Mouse (Mus musculus) brain, embryonic 14.5 days (tissue): ENCODE results near the gene Mtpn. TPM values are rescaled to one million over a fixed set of nuclear protein-coding genes. Genes with fewer than 3 reads are reported as not detected.
A peak's percentile ranks its signal among the peaks of the same experiment; 100 is the strongest.

ENCODE experiments used
- DNase-seq: peaks from one replicate; pipeline ENCODE4 v3.0.0-alpha.2; 2011; ENCODE audit warnings: low read depth
- CTCF ChIP-seq: fragments of 200-500 bp; IDR thresholded peaks from 2 replicates; pipeline ENCODE4 v1.5.1; 2012; ENCODE audit warnings: inconsistent platforms, mild to moderate bottlenecking, moderate library complexity, borderline replicate concordance; ENCODE audit not compliant: insufficient read depth, insufficient read length; ENCODE audit errors: extremely low read depth
- POLR2A ChIP-seq: fragments of 200-500 bp; IDR thresholded peaks from 2 replicates; pipeline ENCODE4 v1.6.1; 2012; ENCODE audit warnings: mild to moderate bottlenecking, inconsistent platforms, borderline replicate concordance; ENCODE audit not compliant: poor library complexity, insufficient read depth, insufficient read length, severe bottlenecking; ENCODE audit errors: extremely low read depth
- polyA plus RNA-seq: library from polyadenylated mRNA; depleted of rRNA; stranded (reverse); fragments of >200 nt; gene quantifications from 2 replicates; pipeline ENCODE4 v1.2.3, GENCODE M21; 2012; rRNA removed

The Mtpn gene
- polyA plus RNA-seq, 1 experiment, result 101 TPM

- no peak for TF ChIP-seq CTCF
- no peak for TF ChIP-seq POLR2A
- no peak for DNase-seq
These were observed 36.8 kb downstream of the Mtpn start for GRCm38 (mm10) chr6:35502904-35503303.

GRCm38 (mm10) chr6:35499978-35500667 is 39.6 kb downstream of the Mtpn start:
- DNase-seq, result no peak
- no peak for TF ChIP-seq POLR2A
- no peak for TF ChIP-seq CTCF

- no peak for DNase-seq
- TF ChIP-seq CTCF, result no peak
- no peak for TF ChIP-seq POLR2A
These were observed 42.3 kb downstream of the Mtpn start for GRCm38 (mm10) chr6:35497406-35497805.

GRCm38 (mm10) chr6:35493851-35494250 is 45.8 kb downstream of the Mtpn start:
- DNase-seq, result no peak
- no peak for TF ChIP-seq CTCF
- TF ChIP-seq POLR2A, result no peak

GRCm38 (mm10) chr6:35479651-35480335 is 59.9 kb downstream of the Mtpn start:
- TF ChIP-seq CTCF (no peak), POLR2A (no peak)
- DNase-seq, result peak; percentile 83

GRCm38 (mm10) chr6:35476830-35477229 is 62.9 kb downstream of the Mtpn start:
- TF ChIP-seq CTCF (no peak), POLR2A (no peak)
- DNase-seq, result no peak

GRCm38 (mm10) chr6:35463450-35464395 is 76.0 kb downstream of the Mtpn start:
- no peak for TF ChIP-seq CTCF
- no peak for TF ChIP-seq POLR2A
- DNase-seq, result peak; percentile 49

GRCm38 (mm10) chr6:35462484-35462883 is 77.2 kb downstream of the Mtpn start:
- no peak for DNase-seq
- TF ChIP-seq POLR2A (no peak), CTCF (no peak)

Other genes with a start within 250 kb of the Mtpn start
- gene Slc13a4, start 231.8 kb downstream of the Mtpn start, polyA plus RNA-seq, result 2.1 and 3.8 TPM in 2 replicates
- gene Fam180a, start 213.7 kb downstream of the Mtpn start, polyA plus RNA-seq, result 0.11 and 0.16 TPM in 2 replicates